Mouse (Mus musculus) forebrain, embryonic 10.5 days (tissue): ENCODE measurements around the gene Epb41l5. TPM values are rescaled to one million over a fixed set of nuclear protein-coding genes. Genes with fewer than 3 reads are reported as not detected.

ENCODE experiments used
- DNase-seq: peaks from one replicate; pipeline ENCODE4 v3.0.0-alpha.2; 2017; ENCODE audit warnings: low spot score; ENCODE audit errors: extremely low spot score
- H3K27ac ChIP-seq: fragments of 300-500 bp; sonication (generic); 2 replicates; pipeline ENCODE4 v1.5.1; 2016; ENCODE audit warnings: mild to moderate bottlenecking
- H3K27me3 ChIP-seq: fragments of 300-500 bp; sonication (generic); 2 replicates; pipeline ENCODE4 v1.6.1; 2016; ENCODE audit warnings: mild to moderate bottlenecking; ENCODE audit not compliant: poor library complexity, severe bottlenecking
- H3K36me3 ChIP-seq: fragments of 300-500 bp; sonication (generic); replicated peaks from 2 replicates; pipeline ENCODE4 v1.6.1; 2016; ENCODE audit warnings: mild to moderate bottlenecking, moderate library complexity
- H3K4me1 ChIP-seq: fragments of 300-500 bp; sonication (generic); 2 replicates; pipeline ENCODE4 v1.6.1; 2016
- H3K4me3 ChIP-seq: fragments of 300-500 bp; sonication (generic); 2 replicates; pipeline ENCODE4 v1.5.1; 2016; ENCODE audit warnings: mild to moderate bottlenecking, moderate library complexity
- H3K9me3 ChIP-seq: fragments of 300-500 bp; sonication (generic); 2 replicates; pipeline ENCODE4 v1.6.1; 2016; ENCODE audit warnings: mild to moderate bottlenecking, moderate library complexity
- WGBS: fragments of 180-500 bp; shearing (Covaris S2); methylation state at CpG from one replicate; pipeline ENCODE4 v1.1.7; 2016; 5-methylcytosine and 5-hydroxymethylcytosine counted together
- polyA plus RNA-seq: library from polyadenylated mRNA; unstranded; fragments of >200 nt; fragmentation: Nextera tagmentation; extraction: Ambion mirVana; gene quantifications from 2 replicates; pipeline ENCODE4 v1.2.1, GENCODE M21; 2016

Gene Epb41l5
- polyA plus RNA-seq, 1 experiment from 2014 or later, result 49.2 TPM

GRCm38 (mm10) chr1:119565531-119565930 lies 83.3 kb downstream of the Epb41l5 start:
- Histone ChIP-seq H3K27ac (no peak overlapping the region), H3K27me3 (no peaks in the 10 kb centered on the region), H3K4me1 (no peaks in the 10 kb centered on the region), H3K36me3 (peaks cover 73% of the 10 kb centered on the region), H3K4me3 (no peak overlapping the region), H3K9me3 (peaks cover 5% of the 10 kb centered on the region; the same call in 1 of the 2 replicates)
- 94% methylated on average over 4 of the region's 4 CpGs for WGBS
- DNase-seq, result no peak

DNA sequence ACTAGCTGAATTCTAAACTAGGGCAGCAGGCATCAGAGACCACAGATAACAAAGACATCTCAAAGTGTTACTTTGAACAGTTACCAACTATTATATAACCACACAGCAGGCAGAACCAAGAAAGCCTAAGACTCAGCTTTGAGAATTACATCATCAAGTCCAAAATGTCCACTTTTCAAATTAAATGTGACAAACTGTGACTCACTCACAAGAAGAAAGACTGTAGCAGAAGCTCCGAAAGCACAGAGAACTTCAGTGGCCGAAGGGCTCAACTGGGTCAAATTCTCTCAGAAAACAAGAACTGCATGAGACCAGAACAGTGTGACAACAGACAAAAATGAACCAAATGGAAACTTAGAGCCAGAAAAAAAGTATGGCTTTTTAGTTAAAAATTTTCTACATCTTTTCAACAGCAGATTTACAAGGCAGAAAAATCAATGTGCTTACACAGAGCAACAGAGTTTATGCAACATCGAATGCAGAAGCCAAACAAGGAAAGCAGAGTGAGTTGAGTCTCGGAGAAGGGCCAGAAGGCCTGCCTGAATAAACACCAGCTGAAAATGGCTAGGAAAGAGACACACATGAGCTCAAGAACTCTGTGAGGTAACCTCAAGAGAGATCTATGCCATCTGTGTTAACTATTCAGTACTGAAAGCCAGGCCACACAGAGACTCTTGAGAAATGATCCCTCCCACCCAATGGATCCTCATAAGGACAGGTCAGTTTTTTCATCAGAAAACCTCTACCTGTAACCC lies 91.0 kb downstream of the Epb41l5 start:
- no peak overlapping the region for H3K4me3 ChIP-seq
- no peak for DNase-seq
- H3K4me1 ChIP-seq, result no peaks in the 10 kb centered on the region
- peaks cover 5% of the 10 kb centered on the region; the same call in 1 of the 2 replicates for H3K9me3 ChIP-seq
- 93% methylated on average over 4 of the region's 4 CpGs for WGBS
- no peak overlapping the region for H3K27ac ChIP-seq
- no peaks in the 10 kb centered on the region for H3K27me3 ChIP-seq
- peaks cover 87% of the 10 kb centered on the region for H3K36me3 ChIP-seq

DNA sequence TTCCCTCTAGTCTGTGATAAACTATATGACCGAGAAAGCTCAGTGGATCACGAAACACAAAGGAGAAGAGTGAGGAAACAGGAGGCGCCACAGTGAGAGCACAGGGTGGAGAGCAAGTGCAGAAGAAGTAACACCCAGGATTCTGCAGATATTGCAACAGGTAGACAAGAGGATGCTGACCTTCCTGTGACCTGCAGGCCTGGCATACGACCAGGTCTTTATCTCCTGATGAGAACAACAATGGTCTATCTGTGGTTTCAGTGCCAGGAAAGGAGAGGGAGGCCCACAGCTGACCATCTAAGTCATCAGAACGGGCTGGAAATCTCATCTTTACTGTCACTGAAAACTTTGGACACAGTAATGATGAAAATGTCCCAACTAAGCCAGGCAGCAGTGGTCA lies 93.1 kb downstream of the Epb41l5 start:
- no peaks in the 10 kb centered on the region for H3K27me3 ChIP-seq
- no peak overlapping the region for H3K4me3 ChIP-seq
- no peak for DNase-seq
- no peaks in the 10 kb centered on the region for H3K4me1 ChIP-seq
- WGBS, result 93% methylated on average over 5 of the region's 5 CpGs
- H3K36me3 ChIP-seq, result peaks cover 83% of the 10 kb centered on the region
- H3K9me3 ChIP-seq, result peaks cover under 1% of the 10 kb centered on the region; the same call in 1 of the 2 replicates
- H3K27ac ChIP-seq, result no peak overlapping the region

- Histone ChIP-seq H3K36me3 (peaks cover 87% of the 10 kb centered on the region), H3K4me1 (no peaks in the 10 kb centered on the region), H3K27ac (no peak overlapping the region), H3K4me3 (no peak overlapping the region), H3K9me3 (no peaks in the 10 kb centered on the region), H3K27me3 (no peaks in the 10 kb centered on the region)
- DNase-seq, result no peak
- WGBS, result 91% methylated on average over 1 of the region's 1 CpGs
These were observed 97.1 kb downstream of the Epb41l5 start for GRCm38 (mm10) chr1:119551651-119552050.

GRCm38 (mm10) chr1:119550064-119550463 lies 98.7 kb downstream of the Epb41l5 start:
- Histone ChIP-seq H3K27me3 (no peaks in the 10 kb centered on the region), H3K36me3 (peaks cover 90% of the 10 kb centered on the region), H3K4me3 (no peak overlapping the region), H3K9me3 (no peaks in the 10 kb centered on the region), H3K27ac (no peak overlapping the region), H3K4me1 (no peaks in the 10 kb centered on the region)
- WGBS, result 90% methylated on average over 2 of the region's 2 CpGs
- DNase-seq, result no peak

- WGBS, result 92% methylated on average over 7 of the region's 7 CpGs
- H3K4me1 ChIP-seq, result no peaks in the 10 kb centered on the region
These were observed 99.5 kb downstream of the Epb41l5 start for GRCm38 (mm10) chr1:119549327-119549689.

DNA sequence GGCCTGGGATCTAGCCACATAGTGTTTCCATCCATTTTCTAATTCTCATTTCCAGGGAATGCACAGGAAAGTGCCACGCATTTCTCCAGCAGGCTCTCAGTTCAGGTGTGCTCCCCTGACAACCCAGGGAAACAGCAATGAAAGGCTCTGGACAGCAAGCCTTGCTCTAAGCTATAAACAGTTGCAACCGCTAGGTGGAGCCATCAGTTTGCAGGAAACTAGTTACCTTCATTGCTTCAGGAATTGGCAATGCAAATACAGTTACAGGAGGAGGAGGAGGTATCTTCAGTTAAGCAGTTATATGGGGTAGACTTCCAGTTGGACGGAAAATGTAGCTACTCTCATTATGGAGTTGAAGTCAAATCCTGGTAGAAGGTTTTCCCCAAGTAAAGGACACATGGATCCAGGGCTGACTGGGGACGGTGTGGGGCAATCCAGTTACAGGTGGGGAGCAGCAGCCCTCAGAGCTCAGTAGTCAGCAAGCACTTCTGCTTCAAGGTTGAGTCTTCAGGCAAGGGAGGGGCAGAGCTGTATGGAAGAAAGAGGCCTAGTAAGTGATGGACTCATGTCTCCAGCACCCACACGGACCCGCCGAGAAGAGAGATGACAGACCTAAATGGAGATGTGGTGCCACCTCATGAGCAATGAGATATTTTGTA lies 100.0 kb downstream of the Epb41l5 start:
- H3K4me1 ChIP-seq, result no peaks in the 10 kb centered on the region
- peak; percentile 52 for DNase-seq
- H3K27ac ChIP-seq, result no peak overlapping the region
- H3K36me3 ChIP-seq, result peaks cover 88% of the 10 kb centered on the region
- H3K27me3 ChIP-seq, result no peaks in the 10 kb centered on the region
- WGBS, result 73% methylated on average over 7 of the region's 7 CpGs
- H3K4me3 ChIP-seq, result no peak overlapping the region
- H3K9me3 ChIP-seq, result no peaks in the 10 kb centered on the region

More at GRCm38 (mm10) chr1:119549327-119549689, 99.5 kb downstream of the Epb41l5 start:
- H3K36me3 ChIP-seq, result peaks cover 88% of the 10 kb centered on the region
- no peaks in the 10 kb centered on the region for H3K9me3 ChIP-seq
- no peak for DNase-seq
- no peak overlapping the region for H3K27ac ChIP-seq
- no peak overlapping the region for H3K4me3 ChIP-seq
- H3K27me3 ChIP-seq, result no peaks in the 10 kb centered on the region

DNA sequence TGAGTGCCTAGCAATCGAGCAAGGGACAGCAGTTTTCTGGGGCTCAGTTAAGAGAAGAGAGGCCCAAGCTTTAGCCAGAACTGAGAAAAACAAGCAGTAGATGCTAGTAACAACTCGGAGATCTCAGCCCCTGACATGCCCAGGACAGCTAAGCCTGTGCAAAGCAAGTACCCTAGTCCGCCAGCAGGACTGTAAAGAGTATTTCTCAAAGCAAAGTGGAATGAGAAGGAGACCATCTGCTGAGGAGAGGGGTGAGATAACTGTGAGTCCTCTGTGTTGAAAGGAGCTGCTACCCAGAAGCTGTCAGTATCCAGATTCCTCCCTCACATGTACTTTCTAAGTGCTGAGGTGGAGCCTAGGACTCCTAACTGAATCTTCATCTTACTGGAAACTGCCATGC lies 102.3 kb downstream of the Epb41l5 start:
- WGBS, result 89% methylated on average over 3 of the region's 3 CpGs
- H3K36me3 ChIP-seq, result peaks cover 87% of the 10 kb centered on the region

DNA sequence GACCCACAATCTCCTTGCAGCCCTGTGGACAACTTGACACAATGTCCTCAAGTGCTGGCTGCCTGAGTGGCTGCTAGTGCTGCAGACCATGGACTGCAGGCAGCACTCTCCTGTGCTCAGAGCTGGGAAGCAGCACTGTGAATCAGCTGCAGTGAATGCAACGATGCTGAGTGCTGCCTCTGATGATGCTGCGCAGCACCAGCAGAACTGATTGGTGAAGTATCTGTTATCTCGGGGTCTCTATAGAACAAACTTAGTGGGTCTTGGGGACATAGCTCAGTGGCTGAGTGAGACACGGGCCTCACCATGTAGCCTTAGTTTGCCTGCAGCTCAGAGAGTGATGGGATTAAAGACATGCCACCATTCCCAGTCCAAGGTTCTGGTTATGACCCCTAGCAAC lies 103.1 kb downstream of the Epb41l5 start:
- peaks cover 84% of the 10 kb centered on the region for H3K36me3 ChIP-seq
- H3K27me3 ChIP-seq, result no peaks in the 10 kb centered on the region
- WGBS, result 92% methylated on average over 4 of the region's 4 CpGs
- H3K4me1 ChIP-seq, result no peaks in the 10 kb centered on the region
- DNase-seq, result peak; percentile 8
- H3K9me3 ChIP-seq, result no peaks in the 10 kb centered on the region
- H3K27ac ChIP-seq, result no peak overlapping the region
- no peak overlapping the region for H3K4me3 ChIP-seq

More for the DNA sequence above, 102.3 kb downstream of the Epb41l5 start:
- Histone ChIP-seq H3K27ac (no peak overlapping the region), H3K27me3 (no peaks in the 10 kb centered on the region), H3K4me1 (no peaks in the 10 kb centered on the region), H3K4me3 (no peak overlapping the region), H3K9me3 (no peaks in the 10 kb centered on the region)
- no peak for DNase-seq

DNA sequence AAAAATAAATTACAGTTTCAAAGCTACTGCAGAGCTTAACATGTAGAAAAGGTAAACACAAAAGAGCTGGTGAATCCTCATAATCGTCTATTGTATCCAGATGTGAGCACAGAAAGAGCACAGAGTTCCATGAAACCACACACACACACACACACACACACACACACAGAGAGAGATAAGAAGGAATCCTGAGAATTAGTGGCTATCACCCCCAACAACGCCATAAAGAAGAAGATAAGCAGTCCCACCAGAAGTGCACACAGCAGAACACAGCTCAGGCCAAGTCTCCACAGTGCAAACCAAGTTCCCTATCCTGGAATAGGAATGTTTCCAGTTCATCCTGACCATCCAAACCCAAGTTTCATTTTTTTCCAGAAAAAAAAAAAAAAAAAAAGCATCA lies 103.6 kb downstream of the Epb41l5 start:
- Histone ChIP-seq H3K4me3 (no peak overlapping the region), H3K27ac (no peak overlapping the region), H3K9me3 (no peaks in the 10 kb centered on the region), H3K27me3 (no peaks in the 10 kb centered on the region), H3K4me1 (no peaks in the 10 kb centered on the region), H3K36me3 (peaks cover 79% of the 10 kb centered on the region)
- no peak for DNase-seq
- 87% methylated on average over 2 of the region's 2 CpGs for WGBS

- H3K27me3 ChIP-seq, result no peaks in the 10 kb centered on the region
- WGBS, result 90% methylated on average over 5 of the region's 5 CpGs
- no peak overlapping the region for H3K4me3 ChIP-seq
- H3K36me3 ChIP-seq, result peaks cover 74% of the 10 kb centered on the region
- H3K27ac ChIP-seq, result no peak overlapping the region
- H3K4me1 ChIP-seq, result no peaks in the 10 kb centered on the region
- no peak for DNase-seq
- no peaks in the 10 kb centered on the region for H3K9me3 ChIP-seq
These were observed 104.1 kb downstream of the Epb41l5 start for GRCm38 (mm10) chr1:119544611-119545155.

GRCm38 (mm10) chr1:119543316-119543715 lies 105.5 kb downstream of the Epb41l5 start:
- Histone ChIP-seq H3K4me3 (no peak overlapping the region), H3K36me3 (peaks cover 72% of the 10 kb centered on the region), H3K27me3 (no peaks in the 10 kb centered on the region), H3K27ac (no peak overlapping the region), H3K4me1 (no peaks in the 10 kb centered on the region), H3K9me3 (no peaks in the 10 kb centered on the region)
- DNase-seq, result no peak
- 91% methylated on average over 6 of the region's 6 CpGs for WGBS

- Histone ChIP-seq H3K27me3 (no peaks in the 10 kb centered on the region), H3K4me3 (no peak overlapping the region), H3K4me1 (no peaks in the 10 kb centered on the region), H3K36me3 (peaks cover 60% of the 10 kb centered on the region), H3K27ac (no peak overlapping the region), H3K9me3 (no peaks in the 10 kb centered on the region)
- no peak for DNase-seq
- 83% methylated on average over 3 of the region's 3 CpGs for WGBS
These were observed 107.2 kb downstream of the Epb41l5 start for GRCm38 (mm10) chr1:119541570-119541969.
